Mouse (Mus musculus) gastrocnemius, postnatal 10 days (tissue): ENCODE measurements around the gene Nkd1. TPM values are rescaled to one million over a fixed set of nuclear protein-coding genes. Genes with fewer than 3 reads are reported as not detected.

ENCODE experiments used
- total RNA-seq, 2 experiments: library from RNA; stranded (reverse); gene quantifications; 2 replicates each; pipeline ENCODE4 v1.2.3; 2021

The Nkd1 gene
- total RNA-seq, 2 experiments from 2014 or later: 6.5 to 8.2 TPM

Other genes starting within 250 kb of the Nkd1 start
- gene Adcy7, start 249.0 kb upstream of the Nkd1 start, total RNA-seq: 10 to 100 TPM; 12.7 to 17.7 TPM
- gene Brd7, start 159.2 kb upstream of the Nkd1 start, total RNA-seq: 10 to 100 TPM; 61.2 to 73.3 TPM
- gene Snx20, start 114.8 kb downstream of the Nkd1 start, total RNA-seq: 1 to 10 TPM in 1 of 2 experiments, under 1 TPM in 1; 0.63 to 1.1 TPM
- gene Nod2, start 126.0 kb downstream of the Nkd1 start, total RNA-seq: 1 to 10 TPM; 1.1 to 1.4 TPM
- gene Cyld, start 175.7 kb downstream of the Nkd1 start, total RNA-seq: 10 to 100 TPM; 12.2 to 14.2 TPM